Mouse (Mus musculus) embryonic facial prominence, embryonic 12.5 days (tissue): ENCODE results near the gene Cdh15. TPM values are rescaled to one million over a fixed set of nuclear protein-coding genes. Genes with fewer than 3 reads are reported as not detected.

Experiments
- ATAC-seq: fragments of 200-750 bp; cut with Nextera tagmentation; 2 replicates; pipeline ENCODE4 v1.8.0; 2017; ENCODE audit not compliant: insufficient number of reproducible peaks, insufficient read depth, low FRiP score, low TSS enrichment
- H3K27ac ChIP-seq: fragments of 300-500 bp; sonication (generic); 2 replicates; pipeline ENCODE4 v1.5.1; 2016; ENCODE audit warnings: mild to moderate bottlenecking
- H3K27me3 ChIP-seq: fragments of 300-500 bp; sonication (generic); 2 replicates; pipeline ENCODE4 v1.6.1; 2016; ENCODE audit warnings: mild to moderate bottlenecking, moderate library complexity
- H3K36me3 ChIP-seq: fragments of 300-500 bp; sonication (generic); 2 replicates; pipeline ENCODE4 v1.6.1; 2016; ENCODE audit warnings: mild to moderate bottlenecking
- H3K4me1 ChIP-seq: fragments of 300-500 bp; sonication (generic); 2 replicates; pipeline ENCODE4 v1.6.1; 2016
- H3K4me2 ChIP-seq: fragments of 300-500 bp; sonication (generic); replicated peaks from 2 replicates; pipeline ENCODE4 v1.6.1; 2016; ENCODE audit warnings: mild to moderate bottlenecking, moderate library complexity
- H3K4me3 ChIP-seq: fragments of 300-500 bp; sonication (generic); 2 replicates; pipeline ENCODE4 v1.5.1; 2016; ENCODE audit warnings: mild to moderate bottlenecking
- H3K9ac ChIP-seq: fragments of 300-500 bp; sonication (generic); 2 replicates; pipeline ENCODE4 v1.6.1; 2016; ENCODE audit warnings: mild to moderate bottlenecking, moderate library complexity
- H3K9me3 ChIP-seq: fragments of 300-500 bp; sonication (generic); 2 replicates; pipeline ENCODE4 v1.6.1; 2016; ENCODE audit warnings: mild to moderate bottlenecking, moderate library complexity
- WGBS: fragments of 180-500 bp; shearing (Covaris S2); methylation state at CpG from one replicate; pipeline ENCODE4 v1.1.7; 2016; 5-methylcytosine and 5-hydroxymethylcytosine counted together
- polyA plus RNA-seq: library from polyadenylated mRNA; unstranded; fragments of >200 nt; fragmentation: Nextera tagmentation; extraction: Ambion mirVana; gene quantifications from 2 replicates; pipeline ENCODE4 v1.2.1, GENCODE M21; 2016

Gene Cdh15
- polyA plus RNA-seq, 1 experiment from 2014 or later: 11.7 TPM

GRCm38 (mm10) chr8:122912150-122912549, 64.4 kb downstream of the Cdh15 start:
- H3K36me3 ChIP-seq: peaks cover 31% of the 10 kb centered on the region
- 74% methylated on average over 3 of the region's 3 CpGs for WGBS

GRCm38 (mm10) chr8:122912871-122913270, 65.1 kb downstream of the Cdh15 start:
- no peak for ATAC-seq
- Histone ChIP-seq H3K27ac (no peak overlapping the region), H3K9me3 (no peaks in the 10 kb centered on the region), H3K4me2 (no peak overlapping the region), H3K9ac (no peak overlapping the region), H3K27me3 (no peaks in the 10 kb centered on the region), H3K4me1 (peaks cover 14% of the 10 kb centered on the region), H3K36me3 (peaks cover 24% of the 10 kb centered on the region), H3K4me3 (no peak overlapping the region)
- WGBS: 93% methylated on average over 4 of the region's 4 CpGs

More at GRCm38 (mm10) chr8:122912150-122912549, 64.4 kb downstream of the Cdh15 start:
- Histone ChIP-seq H3K4me1 (peaks cover 6% of the 10 kb centered on the region), H3K27me3 (no peaks in the 10 kb centered on the region), H3K9me3 (no peaks in the 10 kb centered on the region), H3K9ac (no peak overlapping the region), H3K27ac (no peak overlapping the region), H3K4me2 (no peak overlapping the region), H3K4me3 (no peak overlapping the region)
- no peak for ATAC-seq

- H3K27ac ChIP-seq: no peak overlapping the region
- no peaks in the 10 kb centered on the region for H3K9me3 ChIP-seq
- H3K4me1 ChIP-seq: peaks cover 29% of the 10 kb centered on the region
- WGBS: 47% methylated on average over 3 of the region's 3 CpGs
- H3K9ac ChIP-seq: no peak overlapping the region
- H3K4me3 ChIP-seq: no peak overlapping the region
- no peak overlapping the region for H3K4me2 ChIP-seq
- ATAC-seq: no peak
- peaks cover 17% of the 10 kb centered on the region; the same call in 1 of the 2 replicates for H3K36me3 ChIP-seq
- H3K27me3 ChIP-seq: no peaks in the 10 kb centered on the region
Observed at GRCm38 (mm10) chr8:122916766-122917165, 69.0 kb downstream of the Cdh15 start.

Other genes starting within 250 kb of the Cdh15 start
- gene Galns, start 236.5 kb upstream of the Cdh15 start, polyA plus RNA-seq: 7.1 and 7.4 TPM in 2 replicates
- 46.3 and 56.3 TPM in 2 replicates for gene Trappc2l, start 236.3 kb upstream of the Cdh15 start, polyA plus RNA-seq
- not detected in 2 replicates for gene Pabpn1l, start 225.2 kb upstream of the Cdh15 start, polyA plus RNA-seq
- gene Cbfa2t3, start 148.9 kb upstream of the Cdh15 start, polyA plus RNA-seq: 3.9 and 4.4 TPM in 2 replicates
- gene Acsf3, start 72.5 kb upstream of the Cdh15 start, polyA plus RNA-seq: 17.7 and 18.7 TPM in 2 replicates
- gene Ankrd11, start 194.3 kb downstream of the Cdh15 start, polyA plus RNA-seq: 73.1 and 102 TPM in 2 replicates
- 55.5 and 58.2 TPM in 2 replicates for gene Spg7, start 215.0 kb downstream of the Cdh15 start, polyA plus RNA-seq